Mouse (Mus musculus) midbrain, postnatal 0 days (tissue): ENCODE results near the gene Nek6. TPM values are rescaled to one million over a fixed set of nuclear protein-coding genes. Genes with fewer than 3 reads are reported as not detected.
A peak's percentile ranks its signal among the peaks of the same experiment; 100 is the strongest.

Experiments used
- ATAC-seq: fragments of 200-750 bp; cut with Nextera tagmentation; 2 replicates; pipeline ENCODE4 v1.8.0; 2017; ENCODE audit warnings: moderate number of reproducible peaks, mild to moderate bottlenecking, moderate TSS enrichment, moderate library complexity; ENCODE audit not compliant: low FRiP score
- DNase-seq: peaks from one replicate; pipeline ENCODE4 v3.0.0-alpha.2; 2015; ENCODE audit warnings: low spot score
- H3K27ac ChIP-seq: fragments of 300-500 bp; sonication (generic); 2 replicates; pipeline ENCODE4 v1.5.1; 2014; ENCODE audit warnings: low read depth, mild to moderate bottlenecking, low read length, mixed read lengths
- H3K27me3 ChIP-seq: fragments of 300-500 bp; sonication (generic); 2 replicates; pipeline ENCODE4 v1.6.1; 2014; ENCODE audit warnings: low read length, control low read depth, mixed read lengths; ENCODE audit not compliant: insufficient read depth
- H3K36me3 ChIP-seq: fragments of 300-500 bp; sonication (generic); 2 replicates; pipeline ENCODE4 v1.6.1; 2014; ENCODE audit warnings: low read length, control low read depth, mixed read lengths; ENCODE audit not compliant: insufficient read depth
- H3K4me1 ChIP-seq: fragments of 300-500 bp; sonication (generic); 2 replicates; pipeline ENCODE4 v1.6.1; 2014; ENCODE audit warnings: mild to moderate bottlenecking, control low read depth, antibody characterized with exemption, low read length, mixed read lengths; ENCODE audit not compliant: insufficient read depth
- H3K4me2 ChIP-seq: fragments of 300-500 bp; sonication (generic); 2 replicates; pipeline ENCODE4 v1.6.1; 2014; ENCODE audit warnings: low read depth, mild to moderate bottlenecking, low read length, mixed read lengths; ENCODE audit not compliant: poor library complexity, severe bottlenecking
- H3K4me3 ChIP-seq: fragments of 300-500 bp; sonication (generic); 2 replicates; pipeline ENCODE4 v1.5.1; 2014; ENCODE audit warnings: low read depth, mild to moderate bottlenecking, low read length, moderate library complexity
- H3K9ac ChIP-seq: fragments of 300-500 bp; sonication (generic); replicated peaks from 2 replicates; pipeline ENCODE4 v1.6.1; 2014; ENCODE audit warnings: mild to moderate bottlenecking, low read length, moderate library complexity, mixed read lengths; ENCODE audit not compliant: poor library complexity, severe bottlenecking
- H3K9me3 ChIP-seq: fragments of 300-500 bp; sonication (generic); 2 replicates; pipeline ENCODE4 v1.6.1; 2016; ENCODE audit warnings: low read length, control low read depth
- CTCF ChIP-seq: IDR thresholded peaks from 2 replicates; pipeline ENCODE4 v1.5.1; 2016; ENCODE audit warnings: antibody characterized with exemption, mild to moderate bottlenecking
- WGBS: fragments of 180-500 bp; shearing (Covaris S2); extraction: QIAGEN DNeasy Blood & Tissue Kit; methylation state at CpG from one replicate; pipeline ENCODE4 v1.1.7; 2014; 5-methylcytosine and 5-hydroxymethylcytosine counted together
- polyA plus RNA-seq: library from polyadenylated mRNA; unstranded; fragments of >200 nt; fragmentation: Nextera tagmentation; extraction: Ambion mirVana; gene quantifications from 2 replicates; pipeline ENCODE4 v1.2.1, GENCODE M21; 2015
- total RNA-seq: library from RNA; depleted of rRNA; stranded (reverse); fragments of >200 nt; gene quantifications from 2 replicates; pipeline ENCODE4 v1.2.3, GENCODE M21; 2014

The Nek6 gene
- total and polyA plus RNA-seq, 2 experiments from 2014 or later: 22.8 to 56.0 TPM

DNA sequence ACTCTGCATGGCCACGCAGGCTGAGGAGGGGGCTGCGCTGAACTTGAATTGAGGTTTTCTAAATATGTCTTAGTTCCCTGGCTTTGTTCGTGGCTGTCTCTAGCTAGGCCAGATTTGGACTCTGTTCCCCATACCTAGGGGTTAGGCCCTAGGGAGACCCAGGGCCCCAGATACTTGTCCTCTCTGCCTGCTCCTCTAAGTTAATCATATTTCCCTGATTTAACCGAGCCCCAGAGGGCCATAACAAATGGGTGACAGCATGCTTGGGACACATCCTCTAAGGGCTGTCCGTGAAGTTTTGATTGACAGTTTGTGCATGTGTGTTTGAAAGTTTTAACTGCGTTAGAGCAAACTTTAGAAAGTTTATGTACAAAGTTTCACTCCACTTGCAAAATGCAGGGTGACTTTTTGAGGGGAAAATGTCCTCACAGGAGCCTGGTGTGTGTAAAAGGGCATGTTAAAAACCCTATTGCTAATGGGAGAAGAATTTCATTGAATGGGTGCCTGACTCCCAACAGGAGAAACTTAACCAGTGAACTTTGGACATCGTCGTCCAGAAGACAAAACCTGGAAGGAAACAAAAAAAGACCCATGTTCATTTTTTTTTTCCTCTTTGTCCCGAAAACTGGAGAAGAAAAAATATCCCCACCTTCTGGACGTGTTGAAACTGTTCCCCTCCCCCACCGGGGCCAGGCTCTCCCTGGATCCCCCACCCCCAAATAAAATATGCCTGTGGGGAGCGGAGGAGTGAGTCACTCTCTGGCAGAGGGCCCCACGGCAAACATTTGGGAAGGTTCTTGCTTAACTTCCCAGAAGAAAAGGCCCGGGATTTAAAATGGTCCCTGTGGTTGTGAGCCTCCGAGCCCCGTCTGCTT, 1.1 kb downstream of the Nek6 start:
- Histone ChIP-seq H3K4me2 (peak overlapping the region; percentile 85), H3K9me3 (no peaks in the 10 kb centered on the region), H3K27me3 (no peaks in the 10 kb centered on the region), H3K27ac (peak overlapping the region; percentile 55), H3K9ac (no peak overlapping the region), H3K4me1 (0 out of 2 replicates have a peak, but pooled peaks cover 3% of the 10 kb centered on the region), H3K4me3 (peak overlapping the region; percentile 80), H3K36me3 (no peaks in the 10 kb centered on the region)
- DNase-seq: peak; percentile 53
- ATAC-seq: 0 out of 2 replicates have a peak, but pooled peaks have one; percentile 1
- TF ChIP-seq CTCF: no peak
- 7% methylated on average over 16 of the region's 16 CpGs for WGBS

DNA sequence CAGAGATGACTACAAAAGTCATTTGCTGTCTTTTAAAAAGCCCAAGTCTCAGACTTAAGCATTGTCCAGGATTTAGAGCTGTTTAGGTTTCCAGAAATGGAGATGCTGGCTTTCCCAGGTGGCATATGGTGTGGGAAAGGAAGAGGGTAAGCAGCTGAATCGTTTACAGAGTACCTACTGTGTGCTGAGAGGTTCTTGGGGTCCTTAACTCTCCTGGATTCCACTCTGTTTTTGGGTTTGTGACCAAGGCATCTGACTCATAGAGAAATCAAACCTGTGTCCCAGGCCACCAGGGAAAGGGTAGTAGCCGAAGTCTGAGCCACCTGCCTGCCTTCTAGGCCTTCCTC, 1.7 kb downstream of the Nek6 start:
- 68% methylated on average over 2 of the region's 2 CpGs for WGBS
- Histone ChIP-seq H3K27ac (0 out of 2 replicates have a peak overlapping the region, but pooled peaks have one; percentile 3), H3K9ac (no peak overlapping the region), H3K9me3 (no peaks in the 10 kb centered on the region), H3K4me2 (peak overlapping the region; percentile 85), H3K36me3 (no peaks in the 10 kb centered on the region), H3K4me1 (0 out of 2 replicates have a peak, but pooled peaks cover 3% of the 10 kb centered on the region), H3K27me3 (no peaks in the 10 kb centered on the region), H3K4me3 (peak overlapping the region; percentile 80; the same call in 1 of the 2 replicates)
- DNase-seq: no peak
- TF ChIP-seq CTCF: no peak
- ATAC-seq: no peak

DNA sequence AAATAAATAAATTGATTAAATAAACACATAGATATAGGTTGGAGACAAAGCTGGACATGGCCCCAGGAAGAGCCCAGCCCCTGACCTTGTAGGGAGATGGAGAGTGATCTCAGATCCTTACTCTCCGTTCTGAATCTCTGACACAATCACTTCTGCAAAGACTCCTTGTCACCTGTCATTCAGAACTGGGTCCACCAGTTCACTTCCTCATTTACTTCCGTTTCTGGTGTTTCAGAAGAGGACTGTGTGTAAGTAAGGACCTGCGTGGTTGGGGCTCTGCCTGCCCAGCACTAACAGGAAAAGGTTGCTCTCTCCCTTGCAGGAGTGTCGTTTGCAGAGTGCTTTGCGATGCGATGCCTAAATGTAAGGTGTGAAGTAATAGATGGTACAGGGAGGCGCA, 3.0 kb downstream of the Nek6 start:
- Histone ChIP-seq H3K4me3 (no peak overlapping the region), H3K36me3 (no peaks in the 10 kb centered on the region), H3K4me2 (no peak overlapping the region), H3K4me1 (0 out of 2 replicates have a peak, but pooled peaks cover 3% of the 10 kb centered on the region), H3K27ac (no peak overlapping the region), H3K27me3 (no peaks in the 10 kb centered on the region), H3K9ac (no peak overlapping the region), H3K9me3 (no peaks in the 10 kb centered on the region)
- 77% methylated on average over 7 of the region's 7 CpGs for WGBS
- DNase-seq (no peak), ATAC-seq (no peak)
- no peak for TF ChIP-seq CTCF

DNA sequence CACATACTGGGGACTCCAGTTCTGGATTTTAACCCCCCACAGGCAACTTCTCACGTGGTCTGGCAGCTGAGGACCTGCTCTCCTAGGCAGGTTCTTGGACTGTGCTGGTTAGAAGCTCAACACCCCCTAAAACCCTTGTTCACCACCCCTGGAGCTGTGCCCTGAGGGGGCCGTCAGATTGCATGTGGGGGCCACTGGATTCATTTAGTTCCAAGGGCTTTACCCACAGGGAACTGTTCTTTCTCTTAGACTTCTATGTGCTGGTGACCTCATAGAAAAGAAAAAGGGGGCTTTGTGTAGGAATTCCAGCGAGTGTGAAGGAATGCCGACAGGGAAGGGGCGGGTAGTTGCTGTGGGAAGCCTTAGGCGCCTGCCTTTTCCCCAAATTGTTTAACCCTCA, 4.0 kb downstream of the Nek6 start:
- ATAC-seq: no peak
- Histone ChIP-seq H3K4me1 (0 out of 2 replicates have a peak, but pooled peaks cover 3% of the 10 kb centered on the region), H3K9ac (no peak overlapping the region), H3K4me2 (no peak overlapping the region), H3K36me3 (no peaks in the 10 kb centered on the region), H3K27ac (no peak overlapping the region), H3K9me3 (no peaks in the 10 kb centered on the region), H3K4me3 (no peak overlapping the region), H3K27me3 (no peaks in the 10 kb centered on the region)
- no peak for TF ChIP-seq CTCF
- peak; percentile 22 for DNase-seq
- 14% methylated on average over 6 of the region's 6 CpGs for WGBS

DNA sequence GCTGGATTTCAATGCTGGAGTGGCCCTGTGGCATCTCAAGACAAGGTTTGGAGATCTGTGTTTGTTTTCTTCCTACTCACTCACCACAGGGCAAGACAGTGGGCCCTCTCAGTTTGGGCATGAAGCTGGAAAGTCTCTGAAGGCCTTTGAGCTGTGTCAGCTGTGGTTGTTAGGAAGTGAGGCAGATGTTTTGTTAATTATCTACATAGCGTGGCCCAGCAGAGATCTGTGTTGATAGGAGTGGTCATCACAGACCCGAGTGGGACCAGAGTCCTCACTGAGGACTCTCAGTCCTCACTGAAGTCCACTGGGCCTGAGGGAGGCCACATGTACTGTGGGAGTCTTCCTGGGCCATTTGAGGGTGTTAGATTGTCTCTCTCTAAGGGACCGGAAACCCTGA, 5.0 kb downstream of the Nek6 start:
- H3K4me2 ChIP-seq: no peak overlapping the region
- no peak overlapping the region for H3K9ac ChIP-seq
- TF ChIP-seq CTCF: no peak
- 0 out of 2 replicates have a peak overlapping the region, but pooled peaks have one; percentile 26 for H3K27ac ChIP-seq
- ATAC-seq: no peak
- no peaks in the 10 kb centered on the region for H3K36me3 ChIP-seq
- no peaks in the 10 kb centered on the region for H3K27me3 ChIP-seq
- no peak for DNase-seq
- 87% methylated on average over 3 of the region's 3 CpGs for WGBS
- no peaks in the 10 kb centered on the region for H3K9me3 ChIP-seq
- H3K4me1 ChIP-seq: 0 out of 2 replicates have a peak, but pooled peaks cover 3% of the 10 kb centered on the region
- no peak overlapping the region for H3K4me3 ChIP-seq

DNA sequence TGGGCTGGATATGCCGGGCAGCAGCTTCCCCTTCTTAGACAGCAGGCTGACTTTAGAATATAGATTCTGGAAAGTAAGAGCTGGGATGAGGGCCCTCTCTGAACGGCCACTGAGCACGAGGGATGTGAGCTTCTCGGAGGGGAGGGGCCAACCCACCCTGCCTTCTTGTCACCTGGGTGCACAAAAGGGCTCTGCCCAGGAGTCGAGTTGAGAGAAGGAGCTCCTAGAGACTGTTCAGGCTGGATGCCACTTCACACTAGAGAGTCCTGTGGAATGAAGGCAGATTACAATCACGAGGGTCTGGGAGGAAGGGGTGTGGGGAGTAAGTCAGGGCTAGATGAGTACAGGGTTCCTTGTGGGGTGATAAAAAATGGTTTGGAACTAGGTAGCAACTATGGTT, 5.6 kb downstream of the Nek6 start:
- ATAC-seq (no peak), DNase-seq (no peak)
- WGBS: 71% methylated on average over 6 of the region's 6 CpGs
- no peak for TF ChIP-seq CTCF
- no peaks in the 10 kb centered on the region for H3K36me3 ChIP-seq
- no peak overlapping the region for H3K27ac ChIP-seq
- H3K4me2 ChIP-seq: no peak overlapping the region
- H3K27me3 ChIP-seq: no peaks in the 10 kb centered on the region
- H3K9ac ChIP-seq: no peak overlapping the region
- no peak overlapping the region for H3K4me3 ChIP-seq
- no peaks in the 10 kb centered on the region for H3K9me3 ChIP-seq
- H3K4me1 ChIP-seq: 0 out of 2 replicates have a peak, but pooled peaks cover 3% of the 10 kb centered on the region
